Mouse (Mus musculus): ENCODE measurements around the gene Fth1. TPM values are rescaled to one million over a fixed set of nuclear protein-coding genes. Genes with fewer than 3 reads are reported as not detected.
"Not testable (repeated sequence)": the region's sequence is repeated elsewhere in the genome, so short reads cannot be mapped to it uniquely, and the experiment has no call there.

Fth1 gene
- polyA plus RNA-seq, 2 experiments from 2014 or later = 1,834 to 2,304 TPM

GRCm38 (mm10) chr19:9964205-9964916 is 16.0 kb upstream of the Fth1 start:
- no peak for ATAC-seq

DNA sequence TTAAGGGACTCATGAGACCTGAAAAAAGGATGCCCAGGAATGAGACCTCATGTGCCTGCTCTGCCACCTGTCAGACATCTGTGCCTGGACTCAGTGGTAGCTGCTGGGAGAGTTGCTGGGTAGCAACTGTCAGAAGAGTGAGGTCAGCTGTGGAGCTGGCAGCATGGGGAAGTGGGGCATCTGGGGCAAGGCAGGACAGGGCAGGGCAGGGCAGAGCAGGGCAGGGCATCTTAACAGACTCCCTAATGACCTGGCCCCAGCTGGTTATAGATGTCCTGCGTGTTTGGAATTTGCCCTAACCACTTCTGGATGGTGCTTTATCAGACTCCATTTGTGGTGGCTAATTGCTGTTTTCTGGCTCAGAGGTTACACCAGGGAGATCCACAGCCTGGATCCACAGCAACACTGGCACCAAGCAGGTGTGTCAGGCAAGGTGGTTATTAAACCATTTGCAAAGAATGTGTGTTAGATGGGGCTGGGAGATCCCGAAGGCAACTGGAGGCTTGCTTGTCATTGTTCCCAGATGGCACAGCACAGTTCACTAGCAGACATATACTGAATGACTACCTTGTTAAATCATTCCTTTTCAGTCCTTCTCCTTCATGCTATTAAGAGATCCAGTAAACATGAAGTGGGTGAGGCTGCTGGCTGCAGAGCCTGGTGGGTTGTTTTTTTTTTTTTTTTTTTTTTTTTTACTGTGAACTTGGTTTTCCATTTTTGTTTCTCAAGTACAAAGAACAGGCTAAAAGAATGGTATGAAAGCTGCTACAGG is 14.1 kb upstream of the Fth1 start:
- no peak for ATAC-seq

DNA sequence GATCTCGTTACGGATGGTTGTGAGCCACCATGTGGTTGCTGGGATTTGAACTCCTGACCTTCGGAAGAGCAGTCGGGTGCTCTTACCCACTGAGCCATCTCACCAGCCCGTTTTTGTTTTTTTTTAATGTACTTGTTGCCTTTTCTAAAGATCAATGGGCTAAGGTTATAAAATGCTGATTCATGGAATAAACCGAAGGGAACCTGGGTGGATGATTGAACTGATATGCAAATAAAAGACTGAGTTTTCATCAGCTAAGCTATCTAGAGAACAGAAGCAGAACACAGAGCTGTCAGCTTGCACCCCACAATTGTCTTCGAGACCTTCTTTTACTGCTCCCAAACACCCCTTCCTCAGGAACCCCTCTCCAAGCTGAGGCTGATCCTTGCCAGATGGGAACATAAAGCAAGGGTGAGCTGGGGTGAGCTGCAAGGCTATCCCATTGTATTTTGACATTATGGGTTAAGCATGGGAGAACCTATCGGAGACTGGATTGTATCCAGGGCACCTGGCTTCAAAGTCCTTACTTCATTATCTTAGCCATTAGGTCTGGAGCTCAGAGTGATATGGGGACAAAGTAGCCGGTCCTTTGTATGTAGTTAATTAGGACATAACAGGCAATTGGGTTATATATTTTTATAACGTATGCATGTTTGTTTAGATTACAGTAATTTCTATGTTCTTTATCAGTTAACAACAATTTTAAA is 12.2 kb upstream of the Fth1 start:
- ATAC-seq = no peak

GRCm38 (mm10) chr19:9974853-9975252 is 5.5 kb upstream of the Fth1 start:
- ATAC-seq = not testable (repeated sequence)

DNA sequence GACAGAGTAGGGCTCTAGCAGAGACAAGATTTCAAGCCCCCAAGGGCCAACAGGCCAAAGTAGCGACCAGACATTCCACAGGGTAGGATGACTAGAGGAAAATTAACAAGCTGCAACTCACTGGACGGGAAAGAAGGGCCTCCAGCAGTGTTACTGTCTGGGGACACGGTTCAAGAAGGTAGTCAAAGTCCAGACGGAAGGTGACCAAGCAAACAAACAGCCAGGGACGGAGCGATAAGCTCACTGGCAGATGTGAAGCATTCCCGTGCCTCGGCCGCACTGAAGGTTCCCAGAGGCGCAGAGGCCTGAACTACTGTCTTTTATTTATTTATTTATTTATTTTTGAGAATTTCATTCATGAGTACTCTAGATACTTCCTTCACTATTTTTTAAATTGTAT is 3.3 kb upstream of the Fth1 start:
- no peak for ATAC-seq

DNA sequence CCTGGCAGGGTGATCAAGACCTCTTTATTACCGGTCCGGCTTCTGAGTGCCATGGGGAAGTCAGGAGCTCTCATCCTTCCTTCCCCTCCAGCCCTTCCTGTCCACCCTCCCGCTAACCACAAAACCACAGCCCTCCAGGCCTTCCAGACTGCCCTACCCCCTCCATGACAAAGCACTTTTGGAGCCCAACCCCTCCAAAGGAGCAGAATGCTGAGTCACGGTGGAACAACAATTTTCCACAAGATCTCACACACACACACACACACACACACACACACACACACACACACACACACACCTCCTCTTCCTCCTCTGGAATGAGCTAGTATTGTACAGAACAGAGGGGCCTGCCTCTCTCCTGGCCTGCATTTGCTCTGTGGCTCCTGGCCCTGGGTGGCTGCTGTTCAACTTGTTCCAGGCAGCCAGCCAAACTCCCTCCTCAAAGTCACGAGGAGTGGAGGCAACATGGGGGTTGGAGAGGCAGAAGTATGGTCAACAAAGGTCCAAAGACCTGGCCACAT is 1.9 kb upstream of the Fth1 start:
- ATAC-seq = no peak

DNA sequence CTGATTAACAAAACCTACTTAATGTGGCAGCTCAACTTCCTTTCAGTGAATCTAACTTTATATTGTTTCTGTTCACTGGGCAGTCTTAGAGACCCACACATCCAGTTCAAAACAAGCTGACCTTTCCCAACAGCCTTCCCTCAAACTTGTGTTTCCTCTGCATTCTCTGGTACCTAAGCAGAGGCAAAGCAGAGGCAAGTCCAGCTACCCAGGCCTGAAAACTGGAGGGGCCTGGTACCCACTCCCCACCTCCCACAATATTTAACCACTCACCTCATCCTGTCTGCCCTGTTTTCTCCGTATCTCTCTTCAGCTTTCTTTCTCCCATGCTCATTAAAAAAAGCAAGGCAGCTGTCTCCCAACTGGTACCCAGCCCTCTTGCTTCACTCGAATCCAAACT is 1.2 kb upstream of the Fth1 start:
- ATAC-seq = no peak

- ATAC-seq = no peak
Measured at GRCm38 (mm10) chr19:9981621-9982020, 1.2 kb downstream of the Fth1 start.

- ATAC-seq = peak; percentile 88
Measured at GRCm38 (mm10) chr19:9982151-9982851, 1.9 kb downstream of the Fth1 start.

GRCm38 (mm10) chr19:9982852-9983542 is 2.6 kb downstream of the Fth1 start:
- peak; percentile 28 for ATAC-seq

DNA sequence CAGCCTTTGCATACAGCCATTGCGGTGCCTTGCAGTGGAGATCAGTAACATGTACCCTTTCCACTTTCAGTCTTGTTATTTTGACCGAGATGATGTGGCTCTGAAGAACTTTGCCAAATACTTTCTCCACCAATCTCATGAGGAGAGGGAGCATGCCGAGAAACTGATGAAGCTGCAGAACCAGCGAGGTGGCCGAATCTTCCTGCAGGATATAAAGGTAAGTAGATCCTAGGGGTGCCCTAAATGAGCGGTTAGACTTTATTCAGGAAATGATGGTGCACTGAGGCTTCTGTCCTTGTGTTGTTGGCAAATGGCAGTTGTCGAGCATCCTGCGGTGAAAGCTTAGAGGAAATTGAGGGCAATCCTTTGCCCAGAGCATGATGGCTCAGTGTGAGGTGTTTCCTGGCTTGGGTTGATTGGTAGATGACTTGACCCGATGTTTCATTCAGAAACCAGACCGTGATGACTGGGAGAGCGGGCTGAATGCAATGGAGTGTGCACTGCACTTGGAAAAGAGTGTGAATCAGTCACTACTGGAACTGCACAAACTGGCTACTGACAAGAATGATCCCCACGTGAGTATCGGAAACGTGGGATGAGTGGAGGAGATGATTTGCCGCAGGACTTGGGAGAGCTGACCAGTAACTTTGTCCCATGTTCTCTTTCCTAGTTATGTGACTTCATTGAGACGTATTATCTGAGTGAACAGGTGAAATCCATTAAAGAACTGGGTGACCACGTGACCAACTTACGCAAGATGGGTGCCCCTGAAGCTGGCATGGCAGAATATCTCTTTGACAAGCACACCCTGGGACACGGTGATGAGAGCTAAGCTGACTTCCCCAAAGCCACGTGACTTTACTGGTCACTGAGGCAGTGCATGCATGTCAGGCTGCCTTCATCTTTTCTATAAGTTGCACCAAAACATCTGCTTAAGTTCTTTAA is 4.0 kb downstream of the Fth1 start:
- ATAC-seq = peak; percentile 7

DNA sequence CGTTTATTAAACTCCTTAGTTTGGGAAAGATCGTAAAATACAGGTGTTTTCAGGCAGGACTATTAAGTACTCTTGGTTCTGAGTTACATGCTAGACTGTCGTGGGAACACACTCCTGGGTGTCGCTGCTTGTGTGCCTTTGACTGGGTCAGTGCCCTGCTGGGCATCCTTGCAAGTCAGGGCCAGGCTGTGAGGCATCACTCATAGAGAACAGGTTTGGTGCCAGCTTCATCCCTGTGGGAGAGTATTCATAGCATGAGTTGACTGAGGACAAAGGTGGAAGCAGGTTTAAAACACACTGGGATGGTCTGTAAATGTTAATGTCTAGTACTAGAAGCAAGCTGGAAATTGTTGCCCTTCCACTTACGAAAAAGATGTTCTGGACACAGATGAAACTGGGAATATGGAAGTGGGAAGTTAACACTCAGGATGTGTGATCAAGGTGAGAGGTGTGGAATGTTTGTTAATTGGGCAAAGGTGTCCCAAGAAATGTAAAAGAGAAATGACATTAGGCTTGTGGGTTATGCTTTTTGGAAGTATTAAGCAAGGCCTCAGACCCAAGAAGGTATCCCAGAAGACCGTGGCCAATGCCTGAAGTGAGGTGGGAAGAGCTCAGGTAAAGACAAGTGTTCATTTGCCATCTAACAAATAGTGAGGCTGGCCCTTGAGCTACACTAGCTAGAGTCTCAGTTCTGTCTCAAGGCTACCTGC is 4.9 kb downstream of the Fth1 start:
- ATAC-seq = no peak

DNA sequence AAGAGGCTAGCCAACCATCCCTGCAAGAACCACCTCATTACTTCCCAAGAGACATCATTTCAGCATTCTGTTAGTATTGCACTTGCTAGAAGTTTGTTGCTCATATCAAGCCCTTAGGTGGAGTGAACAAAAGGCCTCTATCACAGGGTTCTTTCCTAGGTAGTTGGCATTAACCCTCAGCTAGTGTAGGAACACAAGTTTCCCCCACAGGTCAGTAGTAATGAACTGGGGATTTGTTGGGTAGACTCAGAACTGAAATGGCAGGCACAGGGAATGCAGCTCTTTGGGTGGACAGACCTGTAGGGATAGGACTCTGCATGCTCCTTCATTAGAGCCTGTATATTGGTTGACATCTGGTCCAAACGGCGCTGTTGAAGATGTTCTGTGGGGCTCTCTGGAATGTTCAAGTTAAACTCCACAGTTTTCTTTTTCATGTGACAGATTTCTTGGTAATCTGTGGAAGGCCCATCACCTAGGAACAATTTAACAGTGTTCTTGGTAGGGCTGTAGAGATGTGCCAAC is 5.6 kb downstream of the Fth1 start:
- ATAC-seq = no peak

GRCm38 (mm10) chr19:9987192-9987591 is 6.8 kb downstream of the Fth1 start:
- no peak for ATAC-seq

DNA sequence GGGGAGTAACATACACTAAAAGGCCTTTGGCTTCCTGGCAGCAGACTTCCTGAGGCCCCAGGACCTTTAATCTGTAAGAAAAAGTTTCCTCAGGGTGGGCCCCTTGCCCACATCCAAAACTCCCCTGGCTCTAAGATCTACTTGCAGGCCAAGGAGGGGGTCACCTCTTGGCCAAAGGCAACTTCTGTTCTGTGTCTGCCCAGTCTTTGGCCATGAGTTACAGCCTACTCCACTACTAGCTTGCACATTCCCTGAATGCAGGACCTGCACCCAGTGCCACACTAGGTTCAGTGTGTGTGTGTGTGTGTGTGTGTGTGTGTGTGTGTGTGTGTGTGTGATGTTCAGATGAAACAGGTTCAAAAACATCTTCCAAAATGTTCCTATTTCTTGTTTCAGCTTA is 7.2 kb downstream of the Fth1 start:
- no peak for ATAC-seq

- ATAC-seq = no peak
Measured at GRCm38 (mm10) chr19:9989171-9989883, 8.9 kb downstream of the Fth1 start.

GRCm38 (mm10) chr19:9989884-9990256 is 9.5 kb downstream of the Fth1 start:
- no peak for ATAC-seq

DNA sequence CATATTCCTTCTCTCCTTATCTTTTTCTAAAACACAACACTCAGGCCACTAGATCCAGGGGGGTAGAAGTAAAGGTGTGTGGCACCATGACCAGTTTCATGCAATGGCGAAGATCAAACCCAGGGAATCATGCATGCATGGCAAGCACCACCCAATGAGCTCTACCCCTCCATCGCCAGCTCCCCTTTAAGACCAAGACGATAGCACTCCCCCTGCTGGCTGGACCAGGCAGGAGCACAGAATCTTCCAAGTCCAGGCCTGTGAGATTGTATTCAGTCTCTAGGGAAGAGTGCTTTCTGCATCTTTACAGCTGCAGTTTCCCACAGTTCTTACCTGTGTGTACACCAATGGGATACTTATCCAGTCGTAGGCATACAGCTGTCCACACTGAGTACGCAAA is 10.9 kb downstream of the Fth1 start:
- ATAC-seq = peak; percentile 76

Data from activated CD4-positive, CD25-positive, alpha-beta regulatory T cell, adult 4 months (primary cell).